Mouse (Mus musculus): ENCODE data around the gene Mtss1l.

Mtss1l gene

GRCm38 (mm10) chr8:110706288-110706870, 14.9 kb upstream of the Mtss1l start:
- DNase-seq (ENCODE audit: low spot score in 2 of 2): no peak

GRCm38 (mm10) chr8:110708429-110708828, 12.8 kb upstream of the Mtss1l start:
- no peak for DNase-seq (ENCODE audit: low spot score in 2 of 2)

GRCm38 (mm10) chr8:110710593-110710992, 10.7 kb upstream of the Mtss1l start:
- DNase-seq (ENCODE audit: low spot score in 2 of 2): no peak

- peak; percentile 68 to 81 for DNase-seq (ENCODE audit: low spot score in 2 of 2)
Observed at GRCm38 (mm10) chr8:110711271-110711934, 9.9 kb upstream of the Mtss1l start.

GRCm38 (mm10) chr8:110713073-110713472, 8.2 kb upstream of the Mtss1l start:
- peak; percentile 53 to 55 for DNase-seq (ENCODE audit: low spot score in 2 of 2)

- no peak for DNase-seq (ENCODE audit: low spot score in 2 of 2)
Observed at GRCm38 (mm10) chr8:110714827-110715519, 6.3 kb upstream of the Mtss1l start.

GRCm38 (mm10) chr8:110716075-110716474, 5.2 kb upstream of the Mtss1l start:
- peak; percentile 79 to 82 for DNase-seq (ENCODE audit: low spot score in 2 of 2)

- no peak for DNase-seq (ENCODE audit: low spot score in 2 of 2)
Observed at GRCm38 (mm10) chr8:110717131-110717530, 4.1 kb upstream of the Mtss1l start.

GRCm38 (mm10) chr8:110718209-110718968, 2.9 kb upstream of the Mtss1l start:
- DNase-seq (ENCODE audit: low spot score in 2 of 2): no peak

- peak; percentile 78 to 83 for DNase-seq (ENCODE audit: low spot score in 2 of 2)
Observed at GRCm38 (mm10) chr8:110718969-110719670, 2.2 kb upstream of the Mtss1l start.

GRCm38 (mm10) chr8:110719898-110720653, 1.2 kb upstream of the Mtss1l start:
- DNase-seq (ENCODE audit: low spot score in 2 of 2): no peak

GRCm38 (mm10) chr8:110721606-110722413, 534 bp downstream of the Mtss1l start:
- peak in 1 of 2 experiments; percentile 46 for DNase-seq (ENCODE audit: low spot score in 2 of 2)

- no peak for DNase-seq (ENCODE audit: low spot score in 2 of 2)
Observed at GRCm38 (mm10) chr8:110722414-110723011, 1.2 kb downstream of the Mtss1l start.

- DNase-seq (ENCODE audit: low spot score in 2 of 2): no peak
Observed at GRCm38 (mm10) chr8:110724493-110724892, 3.2 kb downstream of the Mtss1l start.

GRCm38 (mm10) chr8:110725084-110725838, 4.0 kb downstream of the Mtss1l start:
- DNase-seq (ENCODE audit: low spot score in 2 of 2): no peak

- DNase-seq (ENCODE audit: low spot score in 2 of 2): peak in 1 of 2 experiments; percentile 46
Observed at GRCm38 (mm10) chr8:110726893-110727292, 5.6 kb downstream of the Mtss1l start.

- no peak for DNase-seq (ENCODE audit: low spot score in 2 of 2)
Observed at GRCm38 (mm10) chr8:110731346-110731859, 10.1 kb downstream of the Mtss1l start.

- DNase-seq (ENCODE audit: low spot score in 2 of 2): no peak
Observed at GRCm38 (mm10) chr8:110733036-110733435, 11.8 kb downstream of the Mtss1l start.
